Mouse (Mus musculus) gastrocnemius, adult 8-10 months (tissue): ENCODE data around the gene Ldoc1. TPM values are rescaled to one million over a fixed set of nuclear protein-coding genes. Genes with fewer than 3 reads are reported as not detected.

Experiments used
- DNase-seq, 2 experiments: peaks; one replicate each; pipeline ENCODE4 v3.0.0; 2022; ENCODE audit warnings: low spot score in 2 of 2
- total RNA-seq, 4 experiments: library from RNA; stranded (reverse); gene quantifications; 2 replicates each; pipeline ENCODE4 v1.2.4; 2022

Gene Ldoc1
- total RNA-seq: not detected

GRCm38 (mm10) chrX:61709302-61710033 lies at the start of gene Ldoc1:
Gene Ldoc1, plus strand, starts transcription at chrX:61709497.
- DNase-seq: no peak

- DNase-seq: no peak
Measured at GRCm38 (mm10) chrX:61710131-61710530, 834 bp downstream of the Ldoc1 start.

GRCm38 (mm10) chrX:61722281-61723028 lies 13.2 kb downstream of the Ldoc1 start:
- no peak for DNase-seq

GRCm38 (mm10) chrX:61723029-61723980 lies 14.0 kb downstream of the Ldoc1 start:
- DNase-seq: no peak

GRCm38 (mm10) chrX:61727516-61728310 lies 18.4 kb downstream of the Ldoc1 start:
- DNase-seq: no peak
